ENCODE assay signal across 31 mouse cellular contexts in genomic region chr11:105468436-105468835, GRCm38 (mm10). TPM values are rescaled to one million over a fixed set of nuclear protein-coding genes. Genes with fewer than 3 reads are reported as not detected.
DNase-seq lines count a peak whose midpoint lies in the region; ATAC-seq and TF ChIP-seq lines count a peak whose summit lies in the region.
"Had no signal": no experiment of that assay in that cellular context is flagged by ENCODE, and none has a peak within 500 bp of the region (broad histone marks: within the 10 kb centered on the region; RNA-seq: fewer than 3 reads in every experiment).

No protein-coding gene starts in this region.

- H3K9me3 ChIP-seq in heart, embryonic 11.5 days (replicated peaks; ENCODE audit: control insufficient read depth, low read length), result no peaks in the 10 kb centered on the region
- H3K9me3 ChIP-seq in lung, embryonic 15.5 days, result no peaks in the 10 kb centered on the region
- H3K9me3 ChIP-seq in neural tube, embryonic 15.5 days (replicated peaks), result no peaks in the 10 kb centered on the region
- H3K9me3 ChIP-seq: forebrain, embryonic 10.5 days; forebrain, embryonic 15.5 days; heart, embryonic 15.5 days; liver, embryonic 12.5 days; midbrain, embryonic 15.5 days; neural tube, embryonic 12.5 days had no signal

- no peak for ATAC-seq in heart, embryonic 11.5 days (replicated peaks; ENCODE audit: insufficient number of reproducible peaks, low FRiP score, low TSS enrichment)
- no peak for ATAC-seq in lung, embryonic 15.5 days (ENCODE audit: borderline replicate concordance, extremely low read depth, low FRiP score, low TSS enrichment)
- no peak for ATAC-seq in neural tube, embryonic 15.5 days (ENCODE audit: low FRiP score)
- ATAC-seq: forebrain, embryonic 15.5 days; liver, embryonic 12.5 days; liver, postnatal 0 days; midbrain, embryonic 15.5 days; Patski had no signal

- intact Hi-C loops in heart, postnatal 25 days (cut with DNase I), result no loop called here

- TF ChIP-seq CTCF in lung, adult 2 months (IDR thresholded peaks at IDR 0.05; ENCODE audit: insufficient read depth, low read length), result no peak
- no peak for TF ChIP-seq CTCF in embryonic fibroblast, embryonic 13.5 days (IDR thresholded peaks at IDR 0.05; ENCODE audit: borderline replicate concordance, insufficient read depth, low read length)

- H3K36me3 ChIP-seq in heart, embryonic 11.5 days (ENCODE audit: control insufficient read depth, insufficient read depth, low read length), result no peaks in the 10 kb centered on the region
- no peaks in the 10 kb centered on the region for H3K36me3 ChIP-seq in lung, embryonic 15.5 days
- no peaks in the 10 kb centered on the region for H3K36me3 ChIP-seq in neural tube, embryonic 15.5 days
- H3K36me3 ChIP-seq: forebrain, embryonic 10.5 days; forebrain, embryonic 15.5 days; heart, embryonic 15.5 days; liver, embryonic 12.5 days; midbrain, embryonic 15.5 days; neural tube, embryonic 12.5 days had no signal

- no peak overlapping the region for H3K9ac ChIP-seq in heart, embryonic 11.5 days (ENCODE audit: low read depth, low read length)
- H3K9ac ChIP-seq in lung, embryonic 15.5 days, result no peak overlapping the region
- H3K9ac ChIP-seq in neural tube, embryonic 15.5 days (replicated peaks), result no peak overlapping the region
- H3K9ac ChIP-seq: forebrain, embryonic 15.5 days; heart, embryonic 15.5 days; hindbrain, embryonic 14.5 days; liver, embryonic 12.5 days; liver, postnatal 0 days; midbrain, embryonic 15.5 days; neural tube, embryonic 12.5 days had no signal

- TF ChIP-seq POLR2A in lung, adult 2 months (IDR thresholded peaks at IDR 0.05; ENCODE audit: borderline replicate concordance, extremely low read depth, low read depth, low read length), result no peak
- no peak for TF ChIP-seq POLR2A in embryonic fibroblast, embryonic 13.5 days (IDR thresholded peaks at IDR 0.05; ENCODE audit: low read depth, low read length)

- H3K27ac ChIP-seq in heart, embryonic 11.5 days (ENCODE audit: low read depth, low read length), result 0 out of 2 replicates have a peak overlapping the region, but pooled peaks have one; percentile 41
- 0 out of 2 replicates have a peak overlapping the region, but pooled peaks have one; percentile 17 for H3K27ac ChIP-seq in lung, embryonic 15.5 days
- no peak overlapping the region for H3K27ac ChIP-seq in neural tube, embryonic 15.5 days (replicated peaks)
- peak overlapping the region; percentile 96 for H3K27ac ChIP-seq in embryonic fibroblast, embryonic 13.5 days (ENCODE audit: insufficient read depth, low read length)
- H3K27ac ChIP-seq: forebrain, embryonic 15.5 days; hindbrain, embryonic 14.5 days; layer of hippocampus, adult 2 months; liver, embryonic 12.5 days; midbrain, embryonic 15.5 days; neural tube, embryonic 12.5 days had no signal

- no peak for DNase-seq in heart, postnatal 25 days (ENCODE audit: low spot score)
- DNase-seq in lung, adult 2 months, result no peak
- DNase-seq in neural tube, embryonic 10.5 days (ENCODE audit: extremely low spot score, low spot score), result peak; percentile 11
- DNase-seq: adrenal gland, postnatal 10 days; cerebellum, adult 8-10 months; cerebellum, postnatal 25 days; gastrocnemius, postnatal 25 days; kidney, adult 2 months; kidney, postnatal 36 days; liver, postnatal 0 days; lung, postnatal 14 days; right cerebral cortex, adult 18-20 months; spleen, adult 18-20 months had no signal

- no peaks in the 10 kb centered on the region for H3K27me3 ChIP-seq in heart, embryonic 11.5 days (ENCODE audit: control insufficient read depth, insufficient read depth, low read length)
- H3K27me3 ChIP-seq in lung, embryonic 15.5 days, result no peaks in the 10 kb centered on the region
- H3K27me3 ChIP-seq in neural tube, embryonic 15.5 days (replicated peaks), result no peaks in the 10 kb centered on the region
- H3K27me3 ChIP-seq: forebrain, embryonic 15.5 days; heart, embryonic 15.5 days; midbrain, embryonic 15.5 days; neural tube, embryonic 12.5 days; Patski had no signal

- peaks cover 41% of the 10 kb centered on the region for H3K4me1 ChIP-seq in heart, embryonic 11.5 days (ENCODE audit: control insufficient read depth, insufficient read depth, low read length)
- H3K4me1 ChIP-seq in lung, embryonic 15.5 days, result peaks cover 31% of the 10 kb centered on the region
- peaks cover 4% of the 10 kb centered on the region; the same call in 1 of the 2 replicates for H3K4me1 ChIP-seq in lung, adult 2 months (ENCODE audit: control insufficient read depth, insufficient read depth, low read length)
- H3K4me1 ChIP-seq in neural tube, embryonic 15.5 days, result peaks cover 11% of the 10 kb centered on the region; the same call in 1 of the 2 replicates
- H3K4me1 ChIP-seq in embryonic fibroblast, embryonic 13.5 days (ENCODE audit: control insufficient read depth, insufficient read depth, low read length), result peaks cover 21% of the 10 kb centered on the region
- H3K4me1 ChIP-seq: neural tube, embryonic 12.5 days had no signal

- 67% methylated on average over 5 of the region's 5 CpGs for WGBS in heart, embryonic 11.5 days (ENCODE audit: insufficient replicate concordance)
- 62% methylated on average over 5 of the region's 5 CpGs for WGBS in lung, embryonic 15.5 days
- 84% methylated on average over 5 of the region's 5 CpGs for WGBS in lung, adult 2 months
- WGBS in neural tube, embryonic 15.5 days, result 67% methylated on average over 5 of the region's 5 CpGs

- no peak overlapping the region for H3K4me3 ChIP-seq in heart, embryonic 11.5 days (ENCODE audit: low read depth, low read length)
- no peak overlapping the region for H3K4me3 ChIP-seq in lung, embryonic 15.5 days
- no peak overlapping the region for H3K4me3 ChIP-seq in lung, adult 2 months (replicated peaks; ENCODE audit: extremely low read depth, low read depth, low read length)
- no peak overlapping the region for H3K4me3 ChIP-seq in neural tube, embryonic 15.5 days (replicated peaks)
- no peak overlapping the region for H3K4me3 ChIP-seq in embryonic fibroblast, embryonic 13.5 days (ENCODE audit: insufficient read depth, low read length)
- H3K4me3 ChIP-seq: forebrain, embryonic 10.5 days; forebrain, embryonic 15.5 days; heart, embryonic 15.5 days; layer of hippocampus, adult 2 months; liver, embryonic 12.5 days; midbrain, embryonic 15.5 days; neural tube, embryonic 12.5 days had no signal

- H3K4me2 ChIP-seq in heart, embryonic 11.5 days, result no peak overlapping the region
- no peak overlapping the region for H3K4me2 ChIP-seq in lung, embryonic 15.5 days
- no peak overlapping the region for H3K4me2 ChIP-seq in neural tube, embryonic 15.5 days
- H3K4me2 ChIP-seq: forebrain, embryonic 15.5 days; heart, embryonic 15.5 days; hindbrain, embryonic 14.5 days; liver, embryonic 12.5 days; midbrain, embryonic 15.5 days; neural tube, embryonic 12.5 days had no signal

RNA-seq across cellular contexts. Expression of gene March10, which starts 11.9 kb away (rescaled TPM):
- 0.19 and 0.30 TPM in 2 replicates for polyA plus RNA-seq in heart, embryonic 11.5 days (2014; fragmentation: Nextera tagmentation; extraction: Ambion mirVana)
- not detected for total RNA-seq in heart, postnatal 25 days (2021)
- 0.13 and 0.15 TPM in 2 replicates for polyA plus RNA-seq in lung, embryonic 15.5 days (2015; fragmentation: Nextera tagmentation; extraction: Ambion mirVana)
- 0.08 and 0.14 TPM in 2 replicates for polyA plus RNA-seq in lung, adult 2 months (2012; rRNA removed)
- 0.38 and 0.73 TPM in 2 replicates for polyA plus RNA-seq in neural tube, embryonic 15.5 days (2015; fragmentation: Nextera tagmentation; extraction: Ambion mirVana)
- polyA plus RNA-seq in embryonic fibroblast, embryonic 13.5 days (2011; ENCODE audit: insufficient read length, low read depth, missing spikeins), result not detected in 2 replicates
- total RNA-seq: adrenal gland, postnatal 10 days; gastrocnemius, adult 18-20 months; gastrocnemius, postnatal 25 days; hematopoietic stem cell, adult 5-6 weeks; megakaryocyte progenitor cell, adult 5-6 weeks; MEL had no signal
- polyA plus RNA-seq: heart, embryonic 15.5 days; intestine, embryonic 14.5 days; liver, embryonic 12.5 days; liver, postnatal 0 days had no signal
